Mouse (Mus musculus) liver, embryonic 14.5 days (tissue): Measurements from ENCODE around the gene Gpr87. TPM values are rescaled to one million over a fixed set of nuclear protein-coding genes. Genes with fewer than 3 reads are reported as not detected.

ENCODE experiments used
- ATAC-seq: fragments of 200-750 bp; cut with Nextera tagmentation; 2 replicates; pipeline ENCODE4 v1.8.0; 2017; ENCODE audit warnings: moderate number of reproducible peaks, mild to moderate bottlenecking, moderate library complexity; ENCODE audit not compliant: insufficient read depth
- DNase-seq, 3 experiments: peaks; one replicate each; pipeline ENCODE4 v3.0.0-alpha.2; 2012 to 2013; ENCODE audit warnings: low read depth in 3 of 3, low spot score in 3 of 3
- H3K27ac ChIP-seq: fragments of 300-500 bp; sonication (generic); 2 replicates; pipeline ENCODE4 v1.5.1; 2014; ENCODE audit warnings: moderate library complexity, mild to moderate bottlenecking, control low read depth, inconsistent platforms
- H3K27me3 ChIP-seq: fragments of 300-500 bp; sonication (generic); 2 replicates; pipeline ENCODE4 v1.6.1; 2014; ENCODE audit warnings: mild to moderate bottlenecking, low read length, moderate library complexity; ENCODE audit not compliant: control insufficient read depth, insufficient read depth
- H3K36me3 ChIP-seq: fragments of 300-500 bp; sonication (generic); replicated peaks from 2 replicates; pipeline ENCODE4 v1.6.1; 2014; ENCODE audit warnings: low read depth; ENCODE audit not compliant: control insufficient read depth, insufficient read depth
- H3K4me1 ChIP-seq, 2 experiments: fragments of 200-500 bp in 1 of 2; fragments of 300-500 bp in 1 of 2; sonication (generic) in 1 of 2; replicated peaks; 2 replicates each; pipeline ENCODE4 v1.6.1; 2012 to 2014; ENCODE audit warnings: antibody characterized with exemption in 1 of 2, inconsistent platforms in 1 of 2, low read length in 1 of 2; ENCODE audit not compliant: control insufficient read depth in 2 of 2, insufficient read depth in 2 of 2
- H3K4me2 ChIP-seq: fragments of 300-500 bp; sonication (generic); 2 replicates; pipeline ENCODE4 v1.6.1; 2014; ENCODE audit warnings: low read depth, mild to moderate bottlenecking, control low read depth, moderate library complexity
- H3K4me3 ChIP-seq, 2 experiments: fragments of 200-500 bp in 1 of 2; fragments of 300-500 bp in 1 of 2; sonication (generic) in 1 of 2; 2 replicates each; pipeline ENCODE4 v1.5.1; 2012 to 2014; ENCODE audit warnings: low read depth in 2 of 2, low read length in 2 of 2, mild to moderate bottlenecking in 2 of 2, control low read depth in 1 of 2, inconsistent platforms in 1 of 2, moderate library complexity in 1 of 2; ENCODE audit not compliant: insufficient read depth in 1 of 2
- H3K9ac ChIP-seq: fragments of 300-500 bp; sonication (generic); replicated peaks from 2 replicates; pipeline ENCODE4 v1.6.1; 2014; ENCODE audit warnings: mild to moderate bottlenecking, control low read depth, moderate library complexity
- H3K9me3 ChIP-seq: fragments of 300-500 bp; sonication (generic); 2 replicates; pipeline ENCODE4 v1.6.1; 2016; ENCODE audit warnings: low read length, mixed read lengths; ENCODE audit not compliant: control insufficient read depth
- CTCF ChIP-seq: IDR thresholded peaks from 2 replicates; pipeline ENCODE4 v1.5.1; 2016; ENCODE audit warnings: antibody characterized with exemption, low read depth, control low read depth
- EP300 ChIP-seq: IDR thresholded peaks from 2 replicates; pipeline ENCODE4 v1.6.1; 2016; ENCODE audit warnings: antibody characterized with exemption, low read depth
- WGBS: fragments of 180-500 bp; shearing (Covaris S2); extraction: QIAGEN DNeasy Blood & Tissue Kit; methylation state at CpG from one replicate; pipeline ENCODE4 v1.1.7; 2014; ENCODE audit not compliant: insufficient replicate concordance; 5-methylcytosine and 5-hydroxymethylcytosine counted together
- polyA plus RNA-seq, 2 experiments: library from polyadenylated mRNA; depleted of rRNA in 1 of 2; stranded (reverse) in 1 of 2; unstranded in 1 of 2; fragments of >200 nt; fragmentation: Nextera tagmentation in 1 of 2; extraction: Ambion mirVana in 1 of 2; gene quantifications; 2 replicates each; pipeline versions ENCODE4 v1.2.1 to v1.2.3; 2012 to 2014

Gene Gpr87
- polyA plus RNA-seq, 2 experiments, result not detected

GRCm38 (mm10) chr3:59175234-59175633 lies 19.7 kb downstream of the Gpr87 start:
- Histone ChIP-seq H3K4me2 (no peak overlapping the region), H3K4me3 (no peak overlapping the region), H3K27ac (no peak overlapping the region), H3K36me3 (no peaks in the 10 kb centered on the region), H3K9ac (no peak overlapping the region), H3K4me1 (peaks cover 0 to 7% of the 10 kb centered on the region in 2 experiments; a peak in 1 of 4 replicates), H3K27me3 (no peaks in the 10 kb centered on the region), H3K9me3 (no peaks in the 10 kb centered on the region)
- TF ChIP-seq EP300, result no peak
- TF ChIP-seq CTCF, result peak; percentile 69
- ATAC-seq (no peak), DNase-seq (peak in 1 of 3 experiments; percentile 3)
- 28% methylated on average over 5 of the region's 5 CpGs for WGBS

- WGBS, result 40% methylated on average over 6 of the region's 6 CpGs
- ATAC-seq, result no peak
- no peaks in the 10 kb centered on the region for H3K9me3 ChIP-seq
Measured at GRCm38 (mm10) chr3:59174426-59175154, 20.3 kb downstream of the Gpr87 start.

GRCm38 (mm10) chr3:59169921-59170627 lies 24.8 kb downstream of the Gpr87 start:
- H3K36me3 ChIP-seq, result no peaks in the 10 kb centered on the region
- DNase-seq, result no peak
- ATAC-seq, result no peak
- no peak overlapping the region for H3K4me3 ChIP-seq
- TF ChIP-seq CTCF (no peak), EP300 (no peak)
- no peak overlapping the region for H3K9ac ChIP-seq
- WGBS, result 41% methylated on average over 2 of the region's 2 CpGs
- H3K9me3 ChIP-seq, result no peaks in the 10 kb centered on the region
- H3K4me1 ChIP-seq, result peaks cover 0 to 7% of the 10 kb centered on the region in 2 experiments; a peak in 2 of 4 replicates
- H3K27ac ChIP-seq, result no peak overlapping the region
- H3K4me2 ChIP-seq, result no peak overlapping the region
- H3K27me3 ChIP-seq, result no peaks in the 10 kb centered on the region

More at GRCm38 (mm10) chr3:59174426-59175154, 20.3 kb downstream of the Gpr87 start:
- Histone ChIP-seq H3K4me1 (peaks cover 0 to 10% of the 10 kb centered on the region in 2 experiments; a peak in 2 of 4 replicates), H3K27me3 (no peaks in the 10 kb centered on the region), H3K27ac (no peak overlapping the region), H3K36me3 (no peaks in the 10 kb centered on the region), H3K4me2 (no peak overlapping the region), H3K4me3 (no peak overlapping the region), H3K9ac (no peak overlapping the region)
- no peak for DNase-seq
- TF ChIP-seq EP300 (no peak), CTCF (0 out of 2 replicates have a peak, but pooled peaks have one; percentile 6)

GRCm38 (mm10) chr3:59169215-59169614 lies 25.7 kb downstream of the Gpr87 start:
- no peak overlapping the region for H3K27ac ChIP-seq
- TF ChIP-seq CTCF (no peak), EP300 (no peak)
- WGBS, result 56% methylated on average over 4 of the region's 4 CpGs

GRCm38 (mm10) chr3:59168476-59168875 lies 26.4 kb downstream of the Gpr87 start:
- Histone ChIP-seq H3K27me3 (no peaks in the 10 kb centered on the region), H3K4me2 (no peak overlapping the region), H3K9ac (no peak overlapping the region), H3K36me3 (no peaks in the 10 kb centered on the region), H3K4me3 (no peak overlapping the region), H3K27ac (no peak overlapping the region), H3K9me3 (no peaks in the 10 kb centered on the region), H3K4me1 (peaks cover 0 to 7% of the 10 kb centered on the region in 2 experiments; a peak in 2 of 4 replicates)
- TF ChIP-seq EP300 (no peak), CTCF (peak; percentile 27)
- DNase-seq (no peak), ATAC-seq (no peak)
- WGBS, result 48% methylated on average over 6 of the region's 6 CpGs

More at GRCm38 (mm10) chr3:59169215-59169614, 25.7 kb downstream of the Gpr87 start:
- no peak for DNase-seq
- Histone ChIP-seq H3K36me3 (no peaks in the 10 kb centered on the region), H3K9me3 (no peaks in the 10 kb centered on the region), H3K4me3 (no peak overlapping the region), H3K4me2 (no peak overlapping the region), H3K9ac (no peak overlapping the region), H3K4me1 (peaks cover 0 to 7% of the 10 kb centered on the region in 2 experiments; a peak in 2 of 4 replicates), H3K27me3 (no peaks in the 10 kb centered on the region)
- no peak for ATAC-seq
